Mouse (Mus musculus): ENCODE data around the gene 1700017B05Rik.

GRCm38 (mm10) chr9:57276311-57276710 is 13.9 kb upstream of the 1700017B05Rik start:
- TF ChIP-seq CTCF (IDR thresholded peaks at IDR 0.05; ENCODE audit: low read depth) (no peak), EP300 (IDR thresholded peaks at IDR 0.05; ENCODE audit: low read depth) (no peak)

Data from liver, embryonic 14.5 days (tissue).